Mouse (Mus musculus) neural tube, postnatal 0 days (tissue): ENCODE data around the gene Upk1b. TPM values are rescaled to one million over a fixed set of nuclear protein-coding genes. Genes with fewer than 3 reads are reported as not detected.

ENCODE experiments used
- polyA plus RNA-seq: library from polyadenylated mRNA; unstranded; fragments of >200 nt; fragmentation: Nextera tagmentation; extraction: Ambion mirVana; gene quantifications from 2 replicates; pipeline ENCODE4 v1.2.1, GENCODE M21; 2015

Upk1b gene
- 0.21 TPM in 1 of 2 replicates, not detected in the other for polyA plus RNA-seq

GRCm38 (mm10) chr16:38800091-38800490, at the start of gene Upk1b:
Upk1b (minus strand) TSS chr16:38800328.

GRCm38 (mm10) chr16:38828649-38829048, 28.5 kb upstream of the Upk1b start, which contains the start of gene 4930435E12Rik:
4930435E12Rik (minus strand) TSS chr16:38828749.

GRCm38 (mm10) chr16:38742113-38742658, 57.9 kb downstream of the Upk1b start, which contains the start of gene B4galt4:
B4galt4 (plus strand) TSS chr16:38742264.

Other genes with a start within 250 kb of the Upk1b start
- 19.9 and 22.3 TPM in 2 replicates for gene Tmem39a, start 241.6 kb downstream of the Upk1b start, polyA plus RNA-seq
- 4.3 and 4.5 TPM in 2 replicates for gene Arhgap31, start 87.1 kb downstream of the Upk1b start, polyA plus RNA-seq
- 31.7 and 33.5 TPM in 2 replicates for gene B4galt4, start 58.1 kb downstream of the Upk1b start, polyA plus RNA-seq
- gene 4930435E12Rik, start 28.4 kb upstream of the Upk1b start, polyA plus RNA-seq = not detected in 2 replicates
- gene Igsf11, start 92.3 kb upstream of the Upk1b start, polyA plus RNA-seq = 6.6 and 6.7 TPM in 2 replicates